Mouse (Mus musculus) forebrain, embryonic 13.5 days (tissue): ENCODE measurements around the gene Gm853. TPM values are rescaled to one million over a fixed set of nuclear protein-coding genes. Genes with fewer than 3 reads are reported as not detected.
"Not testable (repeated sequence)": the region's sequence is repeated elsewhere in the genome, so short reads cannot be mapped to it uniquely, and the experiment has no call there.

ENCODE experiments used
- ATAC-seq: fragments of 200-750 bp; cut with Nextera tagmentation; 2 replicates; pipeline ENCODE4 v1.8.0; 2017
- H3K27ac ChIP-seq: fragments of 300-500 bp; sonication (generic); 2 replicates; pipeline ENCODE4 v1.5.1; 2015; ENCODE audit warnings: inconsistent platforms, mild to moderate bottlenecking, moderate library complexity
- H3K27me3 ChIP-seq: fragments of 300-500 bp; sonication (generic); 2 replicates; pipeline ENCODE4 v1.6.1; 2015; ENCODE audit warnings: mild to moderate bottlenecking, inconsistent platforms
- H3K36me3 ChIP-seq: fragments of 300-500 bp; sonication (generic); 2 replicates; pipeline ENCODE4 v1.6.1; 2015; ENCODE audit warnings: mild to moderate bottlenecking, inconsistent platforms; ENCODE audit not compliant: poor library complexity, severe bottlenecking
- H3K4me1 ChIP-seq: fragments of 300-500 bp; sonication (generic); 2 replicates; pipeline ENCODE4 v1.6.1; 2015; ENCODE audit warnings: inconsistent platforms
- H3K4me2 ChIP-seq: fragments of 300-500 bp; sonication (generic); 2 replicates; pipeline ENCODE4 v1.6.1; 2015; ENCODE audit warnings: inconsistent platforms, mild to moderate bottlenecking, moderate library complexity
- H3K4me3 ChIP-seq: fragments of 300-500 bp; sonication (generic); 2 replicates; pipeline ENCODE4 v1.5.1; 2015; ENCODE audit warnings: mild to moderate bottlenecking, inconsistent platforms
- H3K9ac ChIP-seq: fragments of 300-500 bp; sonication (generic); 2 replicates; pipeline ENCODE4 v1.6.1; 2015; ENCODE audit warnings: mild to moderate bottlenecking, inconsistent platforms
- H3K9me3 ChIP-seq: fragments of 300-500 bp; sonication (generic); replicated peaks from 2 replicates; pipeline ENCODE4 v1.6.1; 2016; ENCODE audit warnings: inconsistent platforms
- WGBS: fragments of 180-500 bp; shearing (Covaris S2); methylation state at CpG from one replicate; pipeline ENCODE4 v1.1.7; 2015; 5-methylcytosine and 5-hydroxymethylcytosine counted together
- polyA plus RNA-seq: library from polyadenylated mRNA; unstranded; fragments of >200 nt; fragmentation: Nextera tagmentation; extraction: Ambion mirVana; gene quantifications from 2 replicates; pipeline ENCODE4 v1.2.1, GENCODE M21; 2015

Gene Gm853
- polyA plus RNA-seq, 1 experiment from 2014 or later = not detected

DNA sequence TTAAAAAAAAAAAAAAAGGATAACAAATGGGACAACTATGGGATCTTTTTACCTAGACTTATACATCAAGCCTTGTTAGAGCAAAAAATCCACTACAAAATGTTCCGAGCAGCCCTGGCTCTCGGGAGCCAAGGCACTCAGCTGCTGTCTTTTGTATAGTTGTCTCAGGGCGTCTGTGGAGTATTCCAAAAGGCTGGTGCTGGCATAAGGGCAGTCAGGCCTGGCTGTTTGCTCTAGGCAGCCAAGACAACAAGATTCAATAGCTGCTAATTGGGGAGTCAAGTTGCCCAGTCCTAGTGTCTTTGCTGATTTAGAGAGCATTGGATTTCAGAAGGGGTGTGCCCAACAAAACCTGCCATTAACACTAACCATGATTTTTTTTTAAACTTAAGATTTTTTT is 26.4 kb upstream of the Gm853 start:
- Histone ChIP-seq H3K4me3 (no peak overlapping the region), H3K4me1 (no peaks in the 10 kb centered on the region), H3K27me3 (no peaks in the 10 kb centered on the region), H3K9ac (no peak overlapping the region), H3K36me3 (peaks cover 42% of the 10 kb centered on the region), H3K9me3 (no peaks in the 10 kb centered on the region), H3K27ac (no peak overlapping the region), H3K4me2 (no peak overlapping the region)
- WGBS = 46% methylated on average over 3 of the region's 3 CpGs
- ATAC-seq = no peak

DNA sequence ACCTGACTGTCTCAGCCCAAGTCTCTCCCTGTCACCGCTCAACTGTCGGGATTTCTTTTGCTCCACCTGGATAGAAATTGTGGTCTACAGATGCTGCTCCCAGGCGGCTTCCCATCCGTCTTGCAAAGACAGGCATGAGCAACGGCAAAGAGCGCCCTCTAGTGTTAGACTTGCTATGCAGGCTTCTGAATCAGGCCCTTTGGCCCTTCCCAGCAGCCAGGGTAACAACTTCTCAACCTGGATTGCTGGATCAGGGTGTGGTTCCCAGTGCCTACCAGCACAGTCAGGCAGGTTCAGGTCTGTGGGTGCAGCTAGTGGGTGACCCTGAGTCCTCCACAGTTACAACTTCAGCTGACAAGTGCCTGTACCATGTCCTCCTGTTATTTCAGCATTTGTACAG is 23.9 kb upstream of the Gm853 start:
- 3% methylated on average over 6 of the region's 6 CpGs for WGBS
- ATAC-seq = peak; percentile 33; the same call in 1 of the 2 replicates
- no peaks in the 10 kb centered on the region for H3K9me3 ChIP-seq
- H3K4me2 ChIP-seq = no peak overlapping the region
- peaks cover 17% of the 10 kb centered on the region for H3K36me3 ChIP-seq
- no peaks in the 10 kb centered on the region for H3K4me1 ChIP-seq
- no peak overlapping the region for H3K27ac ChIP-seq
- H3K4me3 ChIP-seq = no peak overlapping the region
- H3K27me3 ChIP-seq = no peaks in the 10 kb centered on the region
- no peak overlapping the region; the same call in 1 of the 2 replicates for H3K9ac ChIP-seq

DNA sequence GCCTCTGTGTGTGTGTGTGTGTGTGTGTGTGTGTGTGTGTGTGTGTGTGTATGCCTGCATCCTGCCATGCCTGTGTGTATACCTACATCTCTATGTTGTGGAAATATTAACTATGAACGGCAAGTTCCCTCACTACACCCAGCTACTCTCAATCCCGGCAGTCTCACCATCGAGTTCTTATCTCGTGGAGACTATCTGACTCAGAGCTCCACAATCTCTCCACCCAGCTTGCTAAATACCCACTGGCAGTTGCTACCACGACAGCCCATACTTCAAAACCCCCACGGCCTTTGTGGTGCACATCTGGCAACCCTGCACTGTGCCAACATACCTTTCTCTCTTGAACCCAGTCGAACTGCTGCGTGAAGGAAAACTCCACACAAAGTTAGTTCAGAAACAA is 22.5 kb upstream of the Gm853 start:
- no peak overlapping the region for H3K4me3 ChIP-seq
- no peaks in the 10 kb centered on the region for H3K4me1 ChIP-seq
- H3K4me2 ChIP-seq = no peak overlapping the region
- no peak overlapping the region for H3K9ac ChIP-seq
- no peak overlapping the region for H3K27ac ChIP-seq
- no peaks in the 10 kb centered on the region for H3K27me3 ChIP-seq
- WGBS = 83% methylated on average over 8 of the region's 8 CpGs
- H3K36me3 ChIP-seq = peaks cover 3% of the 10 kb centered on the region; the same call in 1 of the 2 replicates
- ATAC-seq = no peak
- no peaks in the 10 kb centered on the region for H3K9me3 ChIP-seq

DNA sequence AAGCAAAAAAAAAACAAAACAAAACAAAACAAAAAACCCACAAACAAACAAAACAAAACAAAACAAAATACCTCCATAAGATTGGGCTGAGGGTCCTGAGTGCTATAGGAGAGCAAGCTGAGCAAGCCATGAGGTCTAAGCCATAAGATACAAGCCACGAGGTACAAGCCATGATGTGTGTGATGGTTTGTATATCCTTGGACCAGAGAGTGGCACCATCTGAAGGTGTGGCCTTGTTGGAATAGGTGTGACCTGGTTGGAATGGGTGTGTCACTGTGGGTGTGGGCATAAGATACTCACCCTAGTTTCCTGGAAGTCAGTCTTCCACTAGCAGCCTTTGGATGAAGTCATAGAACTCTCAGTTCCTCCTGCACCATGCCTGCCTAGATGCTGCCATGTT is 21.4 kb upstream of the Gm853 start:
- not testable (repeated sequence) for H3K9ac ChIP-seq, ATAC-seq, H3K36me3 ChIP-seq, H3K27me3 ChIP-seq, H3K4me3 ChIP-seq, H3K27ac ChIP-seq, H3K4me2 ChIP-seq, H3K9me3 ChIP-seq, H3K4me1 ChIP-seq
- WGBS = 73% methylated on average over 1 of the region's 1 CpGs

DNA sequence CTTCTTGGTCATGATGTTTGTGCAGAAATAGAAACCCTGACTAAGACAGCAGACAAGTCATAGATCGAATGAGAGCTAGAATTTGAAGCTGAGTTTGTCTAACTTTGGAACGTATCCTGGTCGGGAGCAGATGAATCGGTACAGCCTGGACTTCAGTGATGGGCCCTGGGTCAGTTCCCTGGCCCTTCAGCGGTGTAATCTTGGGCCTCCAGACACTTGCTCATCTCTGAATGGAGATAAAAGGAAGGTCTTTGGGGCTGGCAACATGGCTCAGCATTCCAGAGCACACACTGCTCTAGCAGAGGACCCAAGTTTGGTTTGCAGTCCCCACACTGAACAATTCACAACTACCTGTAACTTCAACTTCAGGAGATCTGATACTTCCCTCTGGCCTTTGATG is 20.8 kb upstream of the Gm853 start:
- 94% methylated on average over 5 of the region's 5 CpGs for WGBS
- Histone ChIP-seq H3K27ac (no peak overlapping the region), H3K4me2 (no peak overlapping the region), H3K9ac (no peak overlapping the region), H3K4me1 (no peaks in the 10 kb centered on the region), H3K4me3 (no peak overlapping the region), H3K36me3 (no peaks in the 10 kb centered on the region), H3K9me3 (no peaks in the 10 kb centered on the region), H3K27me3 (no peaks in the 10 kb centered on the region)
- ATAC-seq = no peak

DNA sequence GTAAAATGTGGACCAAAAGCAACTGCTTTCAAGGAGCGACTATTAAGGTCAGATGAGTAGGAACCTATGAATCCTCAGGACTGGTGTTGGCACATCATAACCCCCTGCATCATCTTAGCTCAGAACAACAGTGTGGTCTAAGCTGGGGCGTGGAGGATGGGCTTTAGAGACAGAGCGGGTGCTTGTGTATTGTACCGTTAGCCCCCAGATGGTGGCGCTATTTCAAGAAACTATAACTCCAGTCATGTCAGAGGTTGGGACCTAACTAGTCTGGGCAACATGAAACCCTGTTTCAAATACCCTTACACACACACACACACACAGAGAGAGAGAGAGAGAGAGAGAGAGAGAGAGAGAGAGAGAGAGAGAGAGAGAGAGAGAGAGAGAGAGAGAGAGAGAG is 18.5 kb upstream of the Gm853 start:
- ATAC-seq = no peak
- Histone ChIP-seq H3K9ac (no peak overlapping the region), H3K4me2 (no peak overlapping the region), H3K4me1 (no peaks in the 10 kb centered on the region), H3K36me3 (no peaks in the 10 kb centered on the region), H3K27ac (no peak overlapping the region), H3K9me3 (no peaks in the 10 kb centered on the region), H3K4me3 (no peak overlapping the region), H3K27me3 (no peaks in the 10 kb centered on the region)
- 36% methylated on average over 5 of the region's 5 CpGs for WGBS

DNA sequence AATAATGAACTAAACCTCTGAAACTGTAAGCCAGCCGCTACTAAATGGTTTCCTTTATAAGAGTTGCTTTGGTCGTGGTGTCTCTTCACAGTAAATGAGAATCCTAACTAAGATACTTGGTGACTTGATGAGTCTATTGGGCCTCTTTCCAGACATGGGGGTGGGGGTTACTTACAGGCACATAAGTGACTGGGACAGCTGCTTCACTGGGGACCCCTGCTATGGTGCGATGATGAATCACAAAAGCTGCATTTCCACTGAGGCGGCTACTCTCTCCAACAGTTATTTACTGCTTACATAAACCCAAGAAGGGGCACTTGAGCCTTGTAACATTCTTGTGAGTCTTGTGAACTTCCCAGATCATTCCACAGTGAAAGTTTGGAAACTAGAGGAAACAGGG is 15.4 kb upstream of the Gm853 start:
- no peak overlapping the region for H3K27ac ChIP-seq
- no peak overlapping the region for H3K4me2 ChIP-seq
- 81% methylated on average over 4 of the region's 4 CpGs for WGBS
- ATAC-seq = no peak
- no peak overlapping the region for H3K4me3 ChIP-seq
- no peaks in the 10 kb centered on the region for H3K36me3 ChIP-seq
- no peaks in the 10 kb centered on the region for H3K27me3 ChIP-seq
- H3K4me1 ChIP-seq = no peaks in the 10 kb centered on the region
- H3K9me3 ChIP-seq = no peaks in the 10 kb centered on the region
- H3K9ac ChIP-seq = no peak overlapping the region

DNA sequence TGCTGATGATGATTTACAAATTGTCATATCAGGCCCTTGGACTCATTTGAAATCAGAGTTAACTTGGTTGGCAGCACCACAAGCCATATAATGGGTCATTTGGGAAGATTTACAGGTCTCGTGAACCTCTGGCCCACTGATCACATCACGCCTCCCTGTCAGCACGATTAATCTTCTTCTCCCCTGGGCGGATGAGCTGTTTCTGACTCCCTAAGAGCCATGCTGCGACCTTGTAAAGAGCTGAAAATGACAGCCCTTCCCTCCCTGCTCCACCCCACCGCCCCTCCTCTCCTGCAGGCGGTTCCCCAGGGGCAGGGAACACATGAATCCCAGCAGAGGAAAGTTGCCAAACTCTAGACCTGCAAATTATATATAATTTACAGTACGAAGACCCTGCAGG is 14.2 kb upstream of the Gm853 start:
- 70% methylated on average over 8 of the region's 8 CpGs for WGBS
- no peak overlapping the region for H3K4me2 ChIP-seq
- no peaks in the 10 kb centered on the region for H3K4me1 ChIP-seq
- ATAC-seq = no peak
- no peaks in the 10 kb centered on the region for H3K9me3 ChIP-seq
- H3K9ac ChIP-seq = no peak overlapping the region
- H3K4me3 ChIP-seq = no peak overlapping the region
- no peaks in the 10 kb centered on the region for H3K27me3 ChIP-seq
- no peak overlapping the region for H3K27ac ChIP-seq
- H3K36me3 ChIP-seq = no peaks in the 10 kb centered on the region

DNA sequence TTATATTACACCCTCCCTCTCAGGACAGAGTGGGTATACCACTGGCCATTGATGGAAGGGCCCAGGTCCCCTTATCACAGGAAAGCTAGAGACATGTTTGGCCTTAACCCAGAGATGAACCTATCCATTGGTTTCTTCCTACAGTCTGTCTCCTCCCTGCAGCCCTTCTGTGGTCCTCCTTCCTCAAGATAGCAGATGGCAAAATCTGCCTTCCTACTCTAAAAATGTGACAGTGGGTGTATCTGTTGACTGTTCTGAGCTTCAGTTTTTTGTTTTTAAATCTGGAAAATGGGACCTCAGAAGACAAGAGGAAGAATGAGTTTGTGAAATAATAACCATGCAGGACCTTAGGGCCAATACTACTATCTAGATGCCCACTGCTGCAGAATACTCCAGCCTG is 1.9 kb upstream of the Gm853 start:
- Histone ChIP-seq H3K9me3 (no peaks in the 10 kb centered on the region), H3K36me3 (no peaks in the 10 kb centered on the region), H3K27ac (no peak overlapping the region), H3K4me1 (no peaks in the 10 kb centered on the region), H3K4me2 (no peak overlapping the region), H3K4me3 (no peak overlapping the region), H3K9ac (no peak overlapping the region), H3K27me3 (no peaks in the 10 kb centered on the region)
- ATAC-seq = no peak

DNA sequence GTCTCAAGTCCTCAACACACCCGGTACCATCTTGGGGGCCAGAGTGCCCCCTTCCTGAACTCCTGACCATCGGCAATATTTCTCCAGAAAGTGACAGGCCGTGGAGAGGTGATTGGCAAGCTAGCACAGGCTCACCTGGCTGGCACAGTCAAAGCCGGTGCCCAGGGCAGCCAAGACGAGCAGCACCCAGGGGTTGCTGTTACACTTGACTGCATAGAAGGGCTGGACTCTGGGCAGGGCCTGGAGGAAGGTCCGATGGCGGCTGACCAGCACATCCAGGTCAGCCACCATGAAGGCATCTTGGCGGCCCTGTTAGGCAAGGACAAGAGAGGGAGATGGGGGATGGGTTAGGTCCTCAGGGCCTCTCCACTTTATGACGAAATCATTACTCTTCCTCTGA is 2.0 kb downstream of the Gm853 start:
- no peaks in the 10 kb centered on the region for H3K36me3 ChIP-seq
- H3K27me3 ChIP-seq = no peaks in the 10 kb centered on the region
- H3K4me1 ChIP-seq = no peaks in the 10 kb centered on the region
- ATAC-seq = no peak
- H3K27ac ChIP-seq = no peak overlapping the region
- no peak overlapping the region for H3K4me2 ChIP-seq
- 78% methylated on average over 9 of the region's 9 CpGs for WGBS
- no peak overlapping the region for H3K9ac ChIP-seq
- no peak overlapping the region for H3K4me3 ChIP-seq
- H3K9me3 ChIP-seq = no peaks in the 10 kb centered on the region

DNA sequence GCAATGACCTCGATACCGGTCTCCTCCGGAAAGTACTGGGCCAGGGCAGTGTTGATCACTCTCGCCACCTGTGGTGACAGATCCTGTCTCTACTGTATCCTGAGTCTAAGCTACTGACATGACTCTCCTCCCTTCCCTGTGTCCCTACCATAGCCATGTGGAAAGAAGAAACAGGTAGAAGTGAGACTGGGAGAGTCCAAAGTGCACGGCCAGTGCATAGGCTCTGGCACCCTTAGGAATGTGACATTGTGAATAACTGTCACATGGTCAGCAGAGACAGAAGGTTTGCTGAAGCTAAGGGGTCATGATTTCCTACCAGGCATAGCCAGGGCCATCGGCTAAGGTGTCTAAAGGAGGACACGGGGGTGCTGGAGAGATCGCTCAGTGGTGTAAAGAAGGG is 6.8 kb downstream of the Gm853 start:
- Histone ChIP-seq H3K36me3 (no peaks in the 10 kb centered on the region), H3K9me3 (no peaks in the 10 kb centered on the region), H3K9ac (no peak overlapping the region), H3K4me1 (no peaks in the 10 kb centered on the region), H3K4me3 (no peak overlapping the region), H3K27ac (no peak overlapping the region), H3K27me3 (no peaks in the 10 kb centered on the region), H3K4me2 (no peak overlapping the region)
- 90% methylated on average over 8 of the region's 8 CpGs for WGBS
- ATAC-seq = no peak

DNA sequence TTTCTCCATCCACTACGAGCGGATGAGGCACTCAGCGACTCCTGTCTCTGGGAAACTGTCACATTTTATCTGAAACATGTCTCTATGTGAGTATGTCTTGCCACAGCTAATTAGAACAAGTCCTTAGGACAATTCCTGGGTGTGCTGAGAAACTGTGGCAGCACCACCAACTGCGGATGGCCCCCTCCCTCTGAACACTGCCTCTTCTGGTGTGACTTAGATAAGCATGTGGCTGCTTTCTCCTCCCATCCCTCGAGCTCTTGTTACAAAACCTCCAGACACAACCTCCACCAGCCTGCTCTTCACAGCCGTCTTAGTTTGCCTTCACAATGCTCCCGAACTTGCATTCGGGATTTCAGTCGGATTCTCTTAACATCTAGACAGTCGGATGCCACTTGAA is 8.3 kb downstream of the Gm853 start:
- 82% methylated on average over 10 of the region's 10 CpGs for WGBS
- Histone ChIP-seq H3K36me3 (no peaks in the 10 kb centered on the region), H3K9ac (no peak overlapping the region), H3K27me3 (no peaks in the 10 kb centered on the region), H3K27ac (no peak overlapping the region), H3K4me3 (no peak overlapping the region), H3K4me2 (no peak overlapping the region), H3K9me3 (no peaks in the 10 kb centered on the region), H3K4me1 (no peaks in the 10 kb centered on the region)
- no peak for ATAC-seq

DNA sequence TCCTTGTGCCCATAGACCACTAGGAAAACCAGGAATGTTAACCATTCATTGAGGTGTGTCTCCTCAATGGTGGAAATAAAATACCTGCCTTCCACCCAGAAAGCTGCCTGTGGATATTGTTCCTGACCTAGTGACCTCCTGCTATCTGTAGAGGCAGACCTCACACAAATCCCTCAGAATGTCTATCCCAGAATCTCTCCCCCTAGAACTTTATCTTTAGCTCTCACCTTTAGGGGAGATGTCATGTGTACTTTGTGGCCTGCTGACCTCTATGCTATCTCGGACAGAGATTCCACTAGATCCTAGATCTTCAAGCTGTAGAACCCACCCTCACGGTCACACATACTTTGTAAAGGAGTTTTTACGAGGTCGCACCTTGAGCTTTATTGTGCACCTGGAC is 9.0 kb downstream of the Gm853 start:
- no peaks in the 10 kb centered on the region for H3K27me3 ChIP-seq
- H3K36me3 ChIP-seq = no peaks in the 10 kb centered on the region
- no peak overlapping the region for H3K9ac ChIP-seq
- 92% methylated on average over 4 of the region's 4 CpGs for WGBS
- ATAC-seq = no peak
- no peak overlapping the region for H3K4me2 ChIP-seq
- H3K9me3 ChIP-seq = no peaks in the 10 kb centered on the region
- H3K4me1 ChIP-seq = no peaks in the 10 kb centered on the region
- H3K4me3 ChIP-seq = no peak overlapping the region
- no peak overlapping the region for H3K27ac ChIP-seq
